Mouse (Mus musculus): Measurements from ENCODE around the gene Lypd6b. TPM values are rescaled to one million over a fixed set of nuclear protein-coding genes. Genes with fewer than 3 reads are reported as not detected.
A peak's percentile ranks its signal among the peaks of the same experiment; 100 is the strongest.

The Lypd6b gene
- polyA plus RNA-seq, 1 experiment from 2014 or later: 0.73 TPM

DNA sequence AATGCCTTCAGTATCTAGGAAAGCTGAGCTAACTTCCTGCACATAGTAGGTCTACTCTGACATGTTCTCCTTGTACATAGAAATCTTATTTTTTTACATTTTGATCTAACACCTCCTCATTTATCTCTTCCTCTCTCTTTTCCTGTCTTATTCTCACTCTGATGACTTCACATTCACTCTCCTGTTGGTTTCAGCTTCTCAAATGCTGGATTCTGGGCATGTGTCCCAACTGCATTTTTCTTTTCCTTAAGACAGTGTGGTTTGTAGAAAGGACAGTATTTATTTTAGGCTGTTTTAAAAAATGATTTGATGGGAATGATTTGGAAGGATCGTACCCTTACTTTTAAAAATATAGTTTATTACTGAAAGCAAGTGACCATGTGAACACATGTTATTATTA is 34.8 kb downstream of the Lypd6b start:
- Histone ChIP-seq H3K36me3 (ENCODE audit: control insufficient read depth, insufficient read depth) (no peaks in the 10 kb centered on the region), H3K27ac (ENCODE audit: low read depth, low read length) (no peak overlapping the region), H3K9me3 (ENCODE audit: control insufficient read depth) (no peaks in the 10 kb centered on the region), H3K4me2 (replicated peaks; ENCODE audit: low read depth) (no peak overlapping the region), H3K9ac (ENCODE audit: low read depth, low read length) (no peak overlapping the region), H3K4me3 (ENCODE audit: low read depth, low read length) (no peak overlapping the region), H3K27me3 (replicated peaks; ENCODE audit: control insufficient read depth, insufficient read depth, low read length) (no peaks in the 10 kb centered on the region), H3K4me1 (replicated peaks; ENCODE audit: control insufficient read depth, insufficient read depth, low read length) (no peaks in the 10 kb centered on the region)
- no peak for ATAC-seq
- WGBS: 79% methylated on average over 1 of the region's 1 CpGs
- TF ChIP-seq CTCF (IDR thresholded peaks at IDR 0.05; ENCODE audit: low read depth): no peak

DNA sequence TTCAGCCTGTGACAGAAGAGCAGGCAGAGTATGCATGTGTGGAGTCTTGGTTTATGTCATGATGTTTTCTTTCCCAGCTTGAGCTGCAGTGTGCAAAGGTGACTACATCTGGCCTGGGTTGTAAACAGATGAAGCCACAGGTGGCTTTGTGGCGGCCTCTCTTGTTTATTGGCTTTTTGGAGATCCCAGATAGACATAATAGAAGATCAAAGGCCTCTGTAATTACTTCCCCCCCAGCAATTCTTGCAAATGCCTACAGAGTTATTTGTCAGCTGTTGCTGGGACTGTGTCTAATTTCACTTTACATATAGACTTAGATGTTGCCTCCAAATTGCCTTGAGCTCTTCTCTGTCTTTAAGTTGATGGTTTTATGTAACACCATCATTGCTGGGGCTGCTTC is 38.1 kb downstream of the Lypd6b start:
- no peak overlapping the region for H3K9ac ChIP-seq (ENCODE audit: low read depth, low read length)
- H3K4me2 ChIP-seq (replicated peaks; ENCODE audit: low read depth): no peak overlapping the region
- no peaks in the 10 kb centered on the region for H3K27me3 ChIP-seq (replicated peaks; ENCODE audit: control insufficient read depth, insufficient read depth, low read length)
- H3K36me3 ChIP-seq (ENCODE audit: control insufficient read depth, insufficient read depth): no peaks in the 10 kb centered on the region
- no peak overlapping the region for H3K27ac ChIP-seq (ENCODE audit: low read depth, low read length)
- H3K9me3 ChIP-seq (ENCODE audit: control insufficient read depth): no peaks in the 10 kb centered on the region
- no peak for TF ChIP-seq CTCF (IDR thresholded peaks at IDR 0.05; ENCODE audit: low read depth)
- H3K4me1 ChIP-seq (replicated peaks; ENCODE audit: control insufficient read depth, insufficient read depth, low read length): no peaks in the 10 kb centered on the region
- no peak for ATAC-seq
- WGBS: 28% methylated on average over 1 of the region's 1 CpGs
- H3K4me3 ChIP-seq (ENCODE audit: low read depth, low read length): no peak overlapping the region

DNA sequence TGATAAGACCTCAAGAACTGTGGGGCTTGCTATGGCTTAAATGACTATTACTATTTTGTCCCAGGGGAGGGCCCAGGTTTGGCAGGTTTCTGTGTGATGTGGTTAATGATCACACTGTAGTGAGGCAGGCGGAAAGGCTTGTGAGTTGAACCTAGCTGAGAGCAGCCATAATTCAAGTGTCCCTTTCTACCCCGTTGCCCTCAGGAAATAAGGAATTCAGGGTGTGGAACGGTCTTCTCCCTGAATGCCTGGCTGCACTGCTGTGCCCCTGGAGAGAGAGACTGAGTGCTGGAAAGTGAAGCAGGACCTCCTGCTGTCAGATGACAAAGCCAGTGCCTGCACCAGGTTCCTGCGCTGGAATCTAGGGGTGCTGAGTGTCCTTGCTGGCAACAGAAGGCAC is 40.3 kb downstream of the Lypd6b start:
- H3K9ac ChIP-seq (ENCODE audit: low read depth, low read length): no peak overlapping the region
- H3K4me2 ChIP-seq (replicated peaks; ENCODE audit: low read depth): no peak overlapping the region
- no peak for ATAC-seq
- 25% methylated on average over 4 of the region's 4 CpGs for WGBS
- H3K27me3 ChIP-seq (replicated peaks; ENCODE audit: control insufficient read depth, insufficient read depth, low read length): no peaks in the 10 kb centered on the region
- no peaks in the 10 kb centered on the region for H3K4me1 ChIP-seq (replicated peaks; ENCODE audit: control insufficient read depth, insufficient read depth, low read length)
- no peaks in the 10 kb centered on the region for H3K36me3 ChIP-seq (ENCODE audit: control insufficient read depth, insufficient read depth)
- no peak overlapping the region for H3K27ac ChIP-seq (ENCODE audit: low read depth, low read length)
- no peak overlapping the region for H3K4me3 ChIP-seq (ENCODE audit: low read depth, low read length)
- no peaks in the 10 kb centered on the region for H3K9me3 ChIP-seq (ENCODE audit: control insufficient read depth)
- TF ChIP-seq CTCF (IDR thresholded peaks at IDR 0.05; ENCODE audit: low read depth): no peak

DNA sequence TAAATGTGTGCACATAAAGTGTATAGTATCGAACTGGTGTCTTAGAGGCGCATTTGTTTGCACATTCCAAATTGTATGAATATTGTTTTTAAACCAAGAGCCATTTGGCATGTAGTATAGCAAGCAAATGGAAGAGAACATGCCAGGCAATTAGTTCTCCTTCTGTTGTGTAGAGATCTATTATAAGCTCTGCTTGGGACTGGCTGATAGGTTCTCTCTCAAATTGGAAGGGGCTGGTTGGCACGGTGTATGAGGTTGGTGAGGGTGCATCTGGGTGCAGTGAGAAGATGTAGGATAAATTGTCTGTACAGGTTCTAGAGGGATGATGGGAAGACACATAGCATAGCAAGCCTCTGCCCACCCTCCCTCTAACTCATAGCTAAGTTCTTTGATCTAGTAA is 42.9 kb downstream of the Lypd6b start:
- H3K4me1 ChIP-seq (replicated peaks; ENCODE audit: control insufficient read depth, insufficient read depth, low read length): no peaks in the 10 kb centered on the region
- no peak for ATAC-seq
- no peak overlapping the region for H3K27ac ChIP-seq (ENCODE audit: low read depth, low read length)
- no peak overlapping the region for H3K4me2 ChIP-seq (replicated peaks; ENCODE audit: low read depth)
- H3K9ac ChIP-seq (ENCODE audit: low read depth, low read length): no peak overlapping the region
- WGBS: 90% methylated on average over 3 of the region's 3 CpGs
- TF ChIP-seq CTCF (IDR thresholded peaks at IDR 0.05; ENCODE audit: low read depth): no peak
- no peak overlapping the region for H3K4me3 ChIP-seq (ENCODE audit: low read depth, low read length)
- H3K9me3 ChIP-seq (ENCODE audit: control insufficient read depth): no peaks in the 10 kb centered on the region
- H3K36me3 ChIP-seq (ENCODE audit: control insufficient read depth, insufficient read depth): no peaks in the 10 kb centered on the region
- no peaks in the 10 kb centered on the region for H3K27me3 ChIP-seq (replicated peaks; ENCODE audit: control insufficient read depth, insufficient read depth, low read length)

DNA sequence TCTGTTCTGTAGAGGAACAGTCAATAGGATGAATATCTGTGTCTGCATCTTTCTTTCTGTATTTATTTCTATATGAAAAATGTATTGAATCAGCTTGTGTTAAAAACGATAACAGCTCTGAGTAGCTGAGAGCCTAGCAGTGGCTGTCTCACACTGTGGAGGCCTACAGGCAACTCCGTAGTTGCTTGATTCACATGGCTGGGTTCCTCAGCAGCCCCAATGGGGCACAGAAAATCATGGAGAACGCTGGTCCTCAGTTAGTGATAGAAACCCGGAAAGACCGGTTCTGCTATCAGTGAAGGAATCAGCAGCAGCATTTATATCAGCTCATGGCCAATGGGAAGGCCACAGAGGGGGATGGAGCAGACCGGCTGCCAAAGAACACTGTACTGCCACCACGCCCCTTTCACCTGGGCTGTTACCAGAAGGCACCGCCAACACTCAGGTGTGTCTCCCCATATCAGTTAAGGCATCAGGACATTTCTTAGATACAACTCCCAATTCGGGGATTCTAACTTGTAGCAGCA is 44.9 kb downstream of the Lypd6b start:
- no peak for TF ChIP-seq CTCF (IDR thresholded peaks at IDR 0.05; ENCODE audit: low read depth)
- Histone ChIP-seq H3K9me3 (ENCODE audit: control insufficient read depth) (no peaks in the 10 kb centered on the region), H3K4me2 (replicated peaks; ENCODE audit: low read depth) (0 out of 2 replicates have a peak overlapping the region, but pooled peaks have one; percentile 27), H3K4me3 (ENCODE audit: low read depth, low read length) (no peak overlapping the region), H3K27me3 (replicated peaks; ENCODE audit: control insufficient read depth, insufficient read depth, low read length) (no peaks in the 10 kb centered on the region), H3K9ac (ENCODE audit: low read depth, low read length) (no peak overlapping the region), H3K36me3 (ENCODE audit: control insufficient read depth, insufficient read depth) (no peaks in the 10 kb centered on the region), H3K4me1 (replicated peaks; ENCODE audit: control insufficient read depth, insufficient read depth, low read length) (no peaks in the 10 kb centered on the region), H3K27ac (ENCODE audit: low read depth, low read length) (no peak overlapping the region)
- 43% methylated on average over 9 of the region's 9 CpGs for WGBS
- ATAC-seq: peak; percentile 59; the same call in 1 of the 2 replicates

DNA sequence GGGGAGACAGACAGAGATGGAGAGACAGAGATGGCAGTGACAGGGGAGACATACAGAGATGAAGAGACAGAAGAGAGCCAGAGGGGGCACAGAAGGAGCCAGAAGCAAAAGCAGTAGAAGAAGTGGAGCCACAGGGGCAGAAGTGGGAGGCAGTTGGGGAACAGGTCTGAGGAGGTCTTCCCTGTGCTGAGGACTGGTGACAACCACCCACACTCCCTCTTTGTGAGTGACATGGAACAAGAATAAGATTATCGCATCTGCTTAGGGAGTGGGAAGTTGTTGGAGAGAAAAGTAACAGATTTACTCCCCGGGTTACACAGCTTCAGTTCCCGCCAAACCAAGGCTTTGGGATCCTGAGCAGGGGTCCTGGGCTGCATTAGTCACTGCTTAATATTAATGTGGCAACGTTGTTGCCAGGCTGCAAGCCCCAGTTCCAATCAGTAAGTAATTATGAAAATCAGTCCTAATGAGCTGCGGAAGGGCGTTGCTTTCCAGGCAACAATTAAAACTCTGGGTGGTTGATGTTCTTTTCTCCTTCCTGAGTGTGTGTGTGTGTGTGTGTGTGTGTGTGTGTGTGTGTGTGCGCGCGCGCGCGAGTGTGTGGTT is 50.1 kb downstream of the Lypd6b start:
- H3K27ac ChIP-seq (ENCODE audit: low read depth, low read length): no peak overlapping the region
- no peak for ATAC-seq
- H3K9ac ChIP-seq (ENCODE audit: low read depth, low read length): no peak overlapping the region
- no peaks in the 10 kb centered on the region for H3K4me1 ChIP-seq (replicated peaks; ENCODE audit: control insufficient read depth, insufficient read depth, low read length)
- H3K27me3 ChIP-seq (replicated peaks; ENCODE audit: control insufficient read depth, insufficient read depth, low read length): no peaks in the 10 kb centered on the region
- 72% methylated on average over 12 of the region's 12 CpGs for WGBS
- H3K36me3 ChIP-seq (ENCODE audit: control insufficient read depth, insufficient read depth): no peaks in the 10 kb centered on the region
- no peak for TF ChIP-seq CTCF (IDR thresholded peaks at IDR 0.05; ENCODE audit: low read depth)
- no peak overlapping the region for H3K4me3 ChIP-seq (ENCODE audit: low read depth, low read length)
- H3K4me2 ChIP-seq (replicated peaks; ENCODE audit: low read depth): no peak overlapping the region
- H3K9me3 ChIP-seq (ENCODE audit: control insufficient read depth): no peaks in the 10 kb centered on the region

Data from intestine, postnatal 0 days (tissue).